Mouse (Mus musculus) kidney, adult 2 months (tissue): ENCODE data around the gene Tdrd6.

ENCODE experiments used
- CTCF ChIP-seq: fragments of 200-500 bp; conservative IDR thresholded peaks from 2 replicates; pipeline ENCODE4 v1.5.1; 2011; ENCODE audit warnings: low read depth, mild to moderate bottlenecking, control low read depth, low read length, moderate library complexity, mixed read lengths; ENCODE audit not compliant: insufficient read depth, insufficient read length
- POLR2A ChIP-seq: fragments of 200-500 bp; IDR thresholded peaks from one replicate; pipeline ENCODE4 v1.6.1; 2011; ENCODE audit warnings: low read depth, low read length, control low read depth

- TF ChIP-seq CTCF: no peak
- TF ChIP-seq POLR2A: no peak
These were observed 10.9 kb downstream of the Tdrd6 start for GRCm38 (mm10) chr17:43619156-43619555.
